In the genomic region with DNA sequence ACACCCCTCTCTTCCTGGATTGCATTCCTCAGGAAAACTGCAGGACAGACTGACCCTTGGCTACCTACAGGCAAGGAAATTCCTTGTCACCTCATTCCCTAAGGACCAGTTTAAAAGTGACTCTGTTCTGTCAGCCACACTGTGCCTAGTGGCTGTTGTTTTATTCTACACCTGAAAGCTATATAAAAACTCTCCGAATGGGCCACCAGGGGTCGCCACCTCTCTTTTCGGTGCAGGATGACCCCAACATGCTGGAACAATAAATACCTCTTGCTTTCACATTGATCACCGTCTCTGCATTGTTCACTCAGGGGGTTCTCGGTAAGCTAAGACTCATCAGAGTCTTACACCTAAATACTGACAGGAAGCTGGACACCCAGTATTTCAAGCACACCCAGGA, we compare ENCODE assay signal across 14 mouse cellular contexts.
DNase-seq lines count a peak whose midpoint lies in the region; ATAC-seq and TF ChIP-seq lines count a peak whose summit lies in the region.
"Had no signal": no experiment of that assay in that cellular context is flagged by ENCODE, and none has a peak within 500 bp of the region (broad histone marks: within the 10 kb centered on the region; RNA-seq: fewer than 3 reads in every experiment).

No protein-coding gene starts in this region.

- 0 out of 2 replicates have a peak, but pooled peaks have one; percentile 70 for ATAC-seq in frontal cortex, adult (ENCODE audit: low TSS enrichment)
- ATAC-seq in lung, embryonic 14.5 days (ENCODE audit: insufficient read depth), result no peak
- no peak for ATAC-seq in lung, postnatal 0 days
- no peak for ATAC-seq in forebrain, postnatal 0 days
- ATAC-seq: midbrain, embryonic 15.5 days had no signal

- no peak overlapping the region for H3K27ac ChIP-seq in lung, embryonic 14.5 days (ENCODE audit: low read depth)
- no peak overlapping the region for H3K27ac ChIP-seq in lung, postnatal 0 days (ENCODE audit: low read length)
- no peak overlapping the region for H3K27ac ChIP-seq in forebrain, postnatal 0 days (ENCODE audit: low read depth, low read length)
- H3K27ac ChIP-seq: embryonic facial prominence, embryonic 12.5 days; heart, adult 2 months; limb, embryonic 12.5 days; midbrain, embryonic 15.5 days had no signal

- H3K9ac ChIP-seq in lung, embryonic 14.5 days, result no peak overlapping the region
- no peak overlapping the region for H3K9ac ChIP-seq in lung, postnatal 0 days (replicated peaks; ENCODE audit: low read depth)
- no peak overlapping the region for H3K9ac ChIP-seq in forebrain, postnatal 0 days
- H3K9ac ChIP-seq: embryonic facial prominence, embryonic 12.5 days; limb, embryonic 12.5 days; midbrain, embryonic 15.5 days had no signal

- H3K4me3 ChIP-seq in lung, embryonic 14.5 days (ENCODE audit: low read depth, low read length), result no peak overlapping the region
- H3K4me3 ChIP-seq in lung, postnatal 0 days (ENCODE audit: low read depth, low read length), result no peak overlapping the region
- no peak overlapping the region for H3K4me3 ChIP-seq in forebrain, postnatal 0 days (ENCODE audit: low read depth, low read length)
- H3K4me3 ChIP-seq: embryonic facial prominence, embryonic 12.5 days; heart, adult 2 months; limb, embryonic 12.5 days; midbrain, embryonic 15.5 days had no signal

- DNase-seq in frontal cortex, postnatal 36 days (ENCODE audit: low spot score in 2 of 2), result no peak
- no peak for DNase-seq in lung, embryonic 14.5 days
- DNase-seq in lung, postnatal 0 days (ENCODE audit: low spot score), result no peak
- peak; percentile 14 for DNase-seq in Muller cell, postnatal 12 days (ENCODE audit: inconsistent ontology term)
- DNase-seq in forelimb bud, embryonic 11.5 days (ENCODE audit: low read depth, low spot score), result peak; percentile 2
- no peak for DNase-seq in T-cell, adult 2 months (ENCODE audit: low spot score)
- no peak for DNase-seq in forebrain, postnatal 0 days
- DNase-seq: heart, adult 2 months; kidney, postnatal 25 days; lung, adult 18-20 months had no signal

- no peak for TF ChIP-seq EP300 in lung, postnatal 0 days (IDR thresholded peaks at IDR 0.05)

- 0 out of 2 replicates have a peak, but pooled peaks cover 6% of the 10 kb centered on the region for H3K9me3 ChIP-seq in lung, embryonic 14.5 days (ENCODE audit: low read depth, low read length)
- no peaks in the 10 kb centered on the region for H3K9me3 ChIP-seq in lung, postnatal 0 days (ENCODE audit: low read length)
- H3K9me3 ChIP-seq in forebrain, postnatal 0 days (ENCODE audit: low read length), result no peaks in the 10 kb centered on the region
- H3K9me3 ChIP-seq: embryonic facial prominence, embryonic 12.5 days; limb, embryonic 12.5 days; midbrain, embryonic 15.5 days had no signal

- no peak overlapping the region for H3K4me2 ChIP-seq in lung, embryonic 14.5 days
- no peak overlapping the region for H3K4me2 ChIP-seq in lung, postnatal 0 days (replicated peaks; ENCODE audit: low read depth, low read length)
- no peak overlapping the region for H3K4me2 ChIP-seq in forebrain, postnatal 0 days (ENCODE audit: low read depth)
- H3K4me2 ChIP-seq: embryonic facial prominence, embryonic 12.5 days; limb, embryonic 12.5 days; midbrain, embryonic 15.5 days had no signal

- no peaks in the 10 kb centered on the region for H3K27me3 ChIP-seq in lung, embryonic 14.5 days (ENCODE audit: insufficient read depth, low read length)
- H3K27me3 ChIP-seq in lung, postnatal 0 days (replicated peaks; ENCODE audit: insufficient read depth, low read length), result no peaks in the 10 kb centered on the region
- H3K27me3 ChIP-seq in forebrain, postnatal 0 days (ENCODE audit: insufficient read depth, low read length), result no peaks in the 10 kb centered on the region
- H3K27me3 ChIP-seq: embryonic facial prominence, embryonic 12.5 days; limb, embryonic 12.5 days; midbrain, embryonic 15.5 days had no signal

- no peaks in the 10 kb centered on the region for H3K4me1 ChIP-seq in lung, embryonic 14.5 days (ENCODE audit: insufficient read depth)
- H3K4me1 ChIP-seq in lung, postnatal 0 days (ENCODE audit: insufficient read depth, low read depth, low read length), result no peaks in the 10 kb centered on the region
- no peaks in the 10 kb centered on the region for H3K4me1 ChIP-seq in forebrain, postnatal 0 days (ENCODE audit: insufficient read depth)
- H3K4me1 ChIP-seq: embryonic facial prominence, embryonic 12.5 days; limb, embryonic 12.5 days; midbrain, embryonic 15.5 days had no signal

- 76% methylated on average over 5 of the region's 5 CpGs for WGBS in lung, embryonic 14.5 days
- 68% methylated on average over 5 of the region's 5 CpGs for WGBS in lung, postnatal 0 days
- WGBS in forebrain, postnatal 0 days, result 67% methylated on average over 5 of the region's 5 CpGs

- no peaks in the 10 kb centered on the region for H3K36me3 ChIP-seq in lung, embryonic 14.5 days (ENCODE audit: insufficient read depth)
- no peaks in the 10 kb centered on the region for H3K36me3 ChIP-seq in lung, postnatal 0 days (ENCODE audit: insufficient read depth, low read length)
- H3K36me3 ChIP-seq in forebrain, postnatal 0 days (ENCODE audit: insufficient read depth), result no peaks in the 10 kb centered on the region
- H3K36me3 ChIP-seq: embryonic facial prominence, embryonic 12.5 days; limb, embryonic 12.5 days; midbrain, embryonic 15.5 days had no signal

- peak; percentile 10; the same call in 1 of the 2 replicates for TF ChIP-seq CTCF in lung, embryonic 14.5 days (IDR thresholded peaks at IDR 0.05; ENCODE audit: low read depth)
- TF ChIP-seq CTCF in lung, postnatal 0 days (IDR thresholded peaks at IDR 0.05), result no peak
- no peak for TF ChIP-seq CTCF in forebrain, postnatal 0 days (IDR thresholded peaks at IDR 0.05; ENCODE audit: low read depth)

Comparison
In these comparisons a context has a peak if more than half of its experiments do, and no peak if none do; other contexts are left out.
1. DNase-seq: peak in Muller cell, postnatal 12 days (single experiment) and forelimb bud, embryonic 11.5 days (single experiment); none in frontal cortex, postnatal 36 days (0 of 2), lung, embryonic 14.5 days (single experiment), lung, postnatal 0 days (single experiment), T-cell, adult 2 months (single experiment) and forebrain, postnatal 0 days (single experiment).